Mouse (Mus musculus): ENCODE data around the gene Grap2.

DNA sequence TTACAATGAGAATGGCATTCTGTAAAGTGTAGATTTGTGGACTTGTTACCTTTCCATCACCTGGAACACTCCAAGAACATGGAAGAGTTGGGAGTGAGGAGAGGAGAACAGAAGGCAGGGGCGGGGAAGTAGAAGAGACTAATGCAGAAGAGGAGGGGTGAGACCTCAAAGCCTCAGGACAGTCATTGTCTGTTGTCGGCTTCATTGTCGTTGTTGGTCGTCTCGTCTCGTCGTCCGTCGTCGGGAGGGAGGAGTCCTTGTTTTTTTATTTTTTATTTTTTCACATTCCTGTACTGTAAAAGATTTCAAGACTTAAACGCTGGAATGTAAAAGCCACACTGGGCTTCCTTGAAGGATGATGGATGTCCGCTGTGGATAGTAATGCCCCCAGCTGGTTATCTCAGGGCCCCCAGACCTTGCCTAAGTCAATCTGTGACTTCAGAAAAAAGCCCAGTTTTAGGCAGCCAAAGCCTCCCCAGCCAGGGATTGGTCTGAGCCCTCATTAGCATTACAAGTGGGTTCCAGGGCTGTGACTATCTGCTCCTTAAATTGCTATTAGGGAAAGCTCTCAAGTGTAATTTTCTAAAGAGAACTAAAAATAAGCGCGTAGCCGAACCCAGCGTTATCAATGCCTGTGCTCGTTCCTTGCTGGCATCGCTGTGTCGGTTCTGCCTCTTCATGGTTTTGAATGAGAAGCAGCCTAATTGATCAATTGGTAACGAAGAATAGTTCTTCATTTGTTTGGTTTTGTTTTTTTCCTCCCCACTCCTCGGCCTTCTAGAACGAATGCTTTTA is 5.0 kb downstream of the Grap2 start:
- TF ChIP-seq CTCF (IDR thresholded peaks at IDR 0.05; ENCODE audit: low read depth) (no peak), EP300 (IDR thresholded peaks at IDR 0.05; ENCODE audit: low read depth) (no peak)

Measured in liver, postnatal 0 days (tissue).